Mouse (Mus musculus): ENCODE results near the gene Blvrb. TPM values are rescaled to one million over a fixed set of nuclear protein-coding genes. Genes with fewer than 3 reads are reported as not detected.

Gene Blvrb
- polyA plus RNA-seq, 1 experiment from 2014 or later: 40.9 TPM

Other genes with a start within 250 kb of the Blvrb start
- 5.3 and 5.9 TPM in 2 replicates for gene Itpkc, start 219.3 kb upstream of the Blvrb start, polyA plus RNA-seq (2016; fragmentation: Nextera tagmentation; extraction: Ambion mirVana)
- gene Coq8b, start 215.0 kb upstream of the Blvrb start, polyA plus RNA-seq (2016; fragmentation: Nextera tagmentation; extraction: Ambion mirVana): 23.1 and 24.1 TPM in 2 replicates
- gene Numbl, start 189.5 kb upstream of the Blvrb start, polyA plus RNA-seq (2016; fragmentation: Nextera tagmentation; extraction: Ambion mirVana): 21.0 and 25.7 TPM in 2 replicates
- 7.0 and 9.0 TPM in 2 replicates for gene Ltbp4, start 110.3 kb upstream of the Blvrb start, polyA plus RNA-seq (2016; fragmentation: Nextera tagmentation; extraction: Ambion mirVana)
- gene Shkbp1, start 92.0 kb upstream of the Blvrb start, polyA plus RNA-seq (2016; fragmentation: Nextera tagmentation; extraction: Ambion mirVana): 71.7 and 77.2 TPM in 2 replicates
- 0.48 and 0.82 TPM in 2 replicates for gene Gm20479, start 90.6 kb upstream of the Blvrb start, polyA plus RNA-seq (2016; fragmentation: Nextera tagmentation; extraction: Ambion mirVana)
- gene Sptbn4, start 292 bp upstream of the Blvrb start, polyA plus RNA-seq (2016; fragmentation: Nextera tagmentation; extraction: Ambion mirVana): 0.30 and 0.52 TPM in 2 replicates
- 18.9 and 21.9 TPM in 2 replicates for gene Sertad3, start 25.8 kb downstream of the Blvrb start, polyA plus RNA-seq (2016; fragmentation: Nextera tagmentation; extraction: Ambion mirVana)
- gene Sertad1, start 38.9 kb downstream of the Blvrb start, polyA plus RNA-seq (2016; fragmentation: Nextera tagmentation; extraction: Ambion mirVana): 16.4 and 19.2 TPM in 2 replicates
- gene Prx, start 51.3 kb downstream of the Blvrb start, polyA plus RNA-seq (2016; fragmentation: Nextera tagmentation; extraction: Ambion mirVana): 2.3 and 2.5 TPM in 2 replicates
- gene Hipk4, start 75.3 kb downstream of the Blvrb start, polyA plus RNA-seq (2016; fragmentation: Nextera tagmentation; extraction: Ambion mirVana): 0.33 and 0.52 TPM in 2 replicates
- gene Pld3, start 105.2 kb downstream of the Blvrb start, polyA plus RNA-seq (2016; fragmentation: Nextera tagmentation; extraction: Ambion mirVana): 52.0 and 61.2 TPM in 2 replicates
- 37.3 and 39.3 TPM in 2 replicates for gene 2310022A10Rik, start 105.3 kb downstream of the Blvrb start, polyA plus RNA-seq (2016; fragmentation: Nextera tagmentation; extraction: Ambion mirVana)
- 85.9 and 89.4 TPM in 2 replicates for gene Akt2, start 143.6 kb downstream of the Blvrb start, polyA plus RNA-seq (2016; fragmentation: Nextera tagmentation; extraction: Ambion mirVana)
- 2.6 and 5.5 TPM in 2 replicates for gene Ttc9b, start 205.9 kb downstream of the Blvrb start, polyA plus RNA-seq (2016; fragmentation: Nextera tagmentation; extraction: Ambion mirVana)
- gene Map3k10, start 226.6 kb downstream of the Blvrb start, polyA plus RNA-seq (2016; fragmentation: Nextera tagmentation; extraction: Ambion mirVana): 7.5 and 10.1 TPM in 2 replicates
- 6.3 and 7.7 TPM in 2 replicates for gene Zfp607b, start 241.4 kb downstream of the Blvrb start, polyA plus RNA-seq (2016; fragmentation: Nextera tagmentation; extraction: Ambion mirVana)